Mouse (Mus musculus): ENCODE measurements at regions not wholly inside any gene's neighbourhood (a gene's known extent, or its start where the extent isn't known, plus 50 kb on each side); places are given as distances from the start of the nearest gene placed in this dataset.

GRCm38 (mm10) chr2:46316666-46317065 is 1199.5 kb upstream of the Zeb2 start:
- TF ChIP-seq TCF12 (IDR thresholded peaks at IDR 0.05; ENCODE audit: insufficient read depth, poor library complexity, severe bottlenecking): no peak
- no peak for TF ChIP-seq POLR2A (IDR thresholded peaks at IDR 0.05; ENCODE audit: insufficient read length, low read depth)
- TF ChIP-seq CEBPB (IDR thresholded peaks at IDR 0.05; ENCODE audit: insufficient read depth, poor library complexity, severe bottlenecking): no peak
- no peak for TF ChIP-seq TCF3 (IDR thresholded peaks at IDR 0.05; ENCODE audit: insufficient read length, low read depth)
- no peak for TF ChIP-seq MYOD1 (IDR thresholded peaks at IDR 0.05; ENCODE audit: control insufficient read depth in 1 of 3, insufficient read length in 2 of 3, low read depth in 2 of 3)
- no peak for TF ChIP-seq MAX (IDR thresholded peaks at IDR 0.05; ENCODE audit: low read depth)
